8 mouse cellular contexts compared by ENCODE assay signal in the genomic region with DNA sequence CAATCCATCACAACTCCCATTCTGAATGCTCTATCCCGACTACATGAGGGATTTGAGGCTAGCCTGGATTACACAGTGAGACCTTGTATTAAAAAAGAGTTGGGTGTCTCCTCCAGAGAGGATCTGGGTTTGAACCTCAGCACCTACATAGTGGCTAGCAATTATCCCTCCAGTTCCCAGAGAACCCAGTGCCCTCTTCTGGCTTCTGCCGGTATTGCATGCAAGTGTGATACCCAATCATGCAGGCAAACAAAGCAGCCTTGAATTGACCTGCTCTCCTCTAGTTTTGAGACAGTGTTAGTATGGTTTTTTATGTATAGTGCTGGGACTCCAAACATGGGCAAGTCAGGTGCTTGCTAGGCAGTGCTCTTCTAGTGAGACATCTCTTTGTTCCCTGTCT. TPM values are rescaled to one million over a fixed set of nuclear protein-coding genes. Genes with fewer than 3 reads are reported as not detected.
DNase-seq lines count a peak whose midpoint lies in the region; ATAC-seq and TF ChIP-seq lines count a peak whose summit lies in the region.

No protein-coding gene starts in this region.

- H3K9me3 ChIP-seq in embryonic facial prominence, embryonic 13.5 days, result no peaks in the 10 kb centered on the region
- no peaks in the 10 kb centered on the region for H3K9me3 ChIP-seq in hindbrain, postnatal 0 days (ENCODE audit: low read length)
- no peaks in the 10 kb centered on the region for H3K9me3 ChIP-seq in stomach, embryonic 16.5 days (replicated peaks; ENCODE audit: control insufficient read depth, low read length)

- intact Hi-C loops in left cerebral cortex, postnatal 4 days (cut with DNase I), result no loop called here

- no peak overlapping the region; the same call in 1 of the 2 replicates for H3K4me3 ChIP-seq in embryonic facial prominence, embryonic 13.5 days
- no peak overlapping the region for H3K4me3 ChIP-seq in hindbrain, postnatal 0 days (ENCODE audit: low read length)
- H3K4me3 ChIP-seq in stomach, embryonic 16.5 days (replicated peaks; ENCODE audit: low read length), result no peak overlapping the region

- peak overlapping the region; percentile 89; the same call in 1 of the 2 replicates for H3K4me2 ChIP-seq in embryonic facial prominence, embryonic 13.5 days
- H3K4me2 ChIP-seq in hindbrain, postnatal 0 days (ENCODE audit: low read depth, low read length), result no peak overlapping the region
- H3K4me2 ChIP-seq in stomach, embryonic 16.5 days (ENCODE audit: low read depth, low read length), result peak overlapping the region; percentile 87

- WGBS in embryonic facial prominence, embryonic 13.5 days, result 7% methylated on average over 2 of the region's 2 CpGs
- WGBS in hindbrain, postnatal 0 days, result 6% methylated on average over 2 of the region's 2 CpGs
- 9% methylated on average over 2 of the region's 2 CpGs for WGBS in stomach, embryonic 16.5 days

- H3K36me3 ChIP-seq in embryonic facial prominence, embryonic 13.5 days, result peaks cover 10% of the 10 kb centered on the region; the same call in 1 of the 2 replicates
- no peaks in the 10 kb centered on the region for H3K36me3 ChIP-seq in hindbrain, postnatal 0 days (ENCODE audit: insufficient read depth, low read length)
- no peaks in the 10 kb centered on the region for H3K36me3 ChIP-seq in stomach, embryonic 16.5 days (ENCODE audit: control insufficient read depth, insufficient read depth, low read length)

- ATAC-seq in embryonic facial prominence, embryonic 13.5 days (ENCODE audit: insufficient number of reproducible peaks, insufficient read depth, low FRiP score, low TSS enrichment, low read depth), result no peak
- no peak for ATAC-seq in hindbrain, postnatal 0 days
- no peak for ATAC-seq in stomach, embryonic 16.5 days (ENCODE audit: insufficient read depth, low FRiP score)

- DNase-seq in frontal cortex, postnatal 36 days (ENCODE audit: low spot score in 2 of 2), result peak; percentile 52 to 58
- no peak for DNase-seq in frontal cortex, postnatal 10 days (ENCODE audit: low spot score in 2 of 2)
- DNase-seq in adrenal gland, adult 8-10 months, result peak; percentile 39
- peak; percentile 64 for DNase-seq in hindbrain, postnatal 0 days (ENCODE audit: low spot score)
- peak; percentile 82 for DNase-seq in left cerebral cortex, postnatal 4 days
- peak; percentile 35 to 68 for DNase-seq in monocyte, adult 2 months (ENCODE audit: low read depth in 1 of 2, low spot score in 2 of 2)

- H3K9ac ChIP-seq in embryonic facial prominence, embryonic 13.5 days, result no peak overlapping the region
- H3K9ac ChIP-seq in hindbrain, postnatal 0 days (replicated peaks; ENCODE audit: low read length), result no peak overlapping the region
- H3K9ac ChIP-seq in stomach, embryonic 16.5 days (ENCODE audit: low read length), result 0 out of 2 replicates have a peak overlapping the region, but pooled peaks have one; percentile 79

- H3K27me3 ChIP-seq in embryonic facial prominence, embryonic 13.5 days, result peaks cover 3% of the 10 kb centered on the region; the same call in 1 of the 2 replicates
- no peaks in the 10 kb centered on the region for H3K27me3 ChIP-seq in hindbrain, postnatal 0 days (ENCODE audit: insufficient read depth, low read length)
- no peaks in the 10 kb centered on the region for H3K27me3 ChIP-seq in stomach, embryonic 16.5 days (ENCODE audit: control insufficient read depth, insufficient read depth, low read length)

- peak; percentile 77 for TF ChIP-seq CTCF in hindbrain, postnatal 0 days (IDR thresholded peaks at IDR 0.05; ENCODE audit: low read depth)

- H3K4me1 ChIP-seq in embryonic facial prominence, embryonic 13.5 days, result peaks cover 39% of the 10 kb centered on the region
- peaks cover 4% of the 10 kb centered on the region; the same call in 1 of the 2 replicates for H3K4me1 ChIP-seq in hindbrain, postnatal 0 days (ENCODE audit: insufficient read depth, low read length)
- peaks cover 27% of the 10 kb centered on the region for H3K4me1 ChIP-seq in stomach, embryonic 16.5 days (ENCODE audit: control insufficient read depth, insufficient read depth, low read length)

- no peak overlapping the region for H3K27ac ChIP-seq in embryonic facial prominence, embryonic 13.5 days
- no peak overlapping the region for H3K27ac ChIP-seq in hindbrain, postnatal 0 days
- no peak overlapping the region for H3K27ac ChIP-seq in stomach, embryonic 16.5 days (ENCODE audit: low read length)

RNA-seq across cellular contexts. Expression of gene Tcf19, which starts 2.7 kb away (rescaled TPM):
- total RNA-seq in adrenal gland, adult 8-10 months (2022), result 1 to 10 TPM; 3.5 to 6.7 (median 4.8) TPM
- 74.1 and 78.2 TPM in 2 replicates for polyA plus RNA-seq in embryonic facial prominence, embryonic 13.5 days (2015; fragmentation: Nextera tagmentation; extraction: Ambion mirVana)
- total RNA-seq in hindbrain, postnatal 0 days (2014; rRNA removed), result 23.2 and 30.9 TPM in 2 replicates
- polyA plus RNA-seq in hindbrain, postnatal 0 days (2015; fragmentation: Nextera tagmentation; extraction: Ambion mirVana), result 16.6 and 18.2 TPM in 2 replicates
- total RNA-seq in left cerebral cortex, postnatal 4 days (2021), result 1 to 10 TPM; 7.2 to 9.3 TPM
- polyA plus RNA-seq in stomach, embryonic 16.5 days (2015; fragmentation: Nextera tagmentation; extraction: Ambion mirVana), result 79.6 and 83.1 TPM in 2 replicates

RNA-seq across cellular contexts. Expression of gene Cchcr1, which starts 3.0 kb away (rescaled TPM):
- 10 to 100 TPM in 3 of 4 experiments, 1 to 10 TPM in 1; 5.9 to 13.9 (median 12.9) TPM for total RNA-seq in adrenal gland, adult 8-10 months (2022)
- polyA plus RNA-seq in embryonic facial prominence, embryonic 13.5 days (2015; fragmentation: Nextera tagmentation; extraction: Ambion mirVana), result 23.2 and 24.2 TPM in 2 replicates
- total RNA-seq in hindbrain, postnatal 0 days (2014; rRNA removed), result 4.9 and 5.5 TPM in 2 replicates
- 4.5 and 4.8 TPM in 2 replicates for polyA plus RNA-seq in hindbrain, postnatal 0 days (2015; fragmentation: Nextera tagmentation; extraction: Ambion mirVana)
- total RNA-seq in left cerebral cortex, postnatal 4 days (2021), result 10 to 100 TPM; 13.6 TPM
- 17.5 and 19.4 TPM in 2 replicates for polyA plus RNA-seq in stomach, embryonic 16.5 days (2015; fragmentation: Nextera tagmentation; extraction: Ambion mirVana)

RNA-seq across cellular contexts. Expression of gene Pou5f1, which starts 8.1 kb away (rescaled TPM):
- under 1 TPM in 3 of 4 experiments, not detected in 1; 0.21 to 0.34 (median 0.23) TPM for total RNA-seq in adrenal gland, adult 8-10 months (2022)
- polyA plus RNA-seq in embryonic facial prominence, embryonic 13.5 days (2015; fragmentation: Nextera tagmentation; extraction: Ambion mirVana), result not detected in 2 replicates
- total RNA-seq in hindbrain, postnatal 0 days (2014; rRNA removed), result not detected in 2 replicates
- not detected in 2 replicates for polyA plus RNA-seq in hindbrain, postnatal 0 days (2015; fragmentation: Nextera tagmentation; extraction: Ambion mirVana)
- not detected for total RNA-seq in left cerebral cortex, postnatal 4 days (2021)
- not detected in 2 replicates for polyA plus RNA-seq in stomach, embryonic 16.5 days (2015; fragmentation: Nextera tagmentation; extraction: Ambion mirVana)

RNA-seq across cellular contexts. Expression of gene Psors1c2, which starts 19.1 kb away (rescaled TPM):
- total RNA-seq in adrenal gland, adult 8-10 months (2022), result not detected
- polyA plus RNA-seq in embryonic facial prominence, embryonic 13.5 days (2015; fragmentation: Nextera tagmentation; extraction: Ambion mirVana), result 1.5 and 1.9 TPM in 2 replicates
- 0.58 TPM in 1 of 2 replicates, not detected in the other for total RNA-seq in hindbrain, postnatal 0 days (2014; rRNA removed)
- 0.50 and 0.59 TPM in 2 replicates for polyA plus RNA-seq in hindbrain, postnatal 0 days (2015; fragmentation: Nextera tagmentation; extraction: Ambion mirVana)
- total RNA-seq in left cerebral cortex, postnatal 4 days (2021), result 1 to 10 TPM; 1.5 to 2.4 TPM
- 1.3 and 2.0 TPM in 2 replicates for polyA plus RNA-seq in stomach, embryonic 16.5 days (2015; fragmentation: Nextera tagmentation; extraction: Ambion mirVana)

RNA-seq across cellular contexts. Expression of gene Cdsn, which starts 38.0 kb away (rescaled TPM):
- 10 to 100 TPM in 1 of 4 experiments, 1 to 10 TPM in 2, under 1 TPM in 1; 0.17 to 12.1 (median 3.0) TPM for total RNA-seq in adrenal gland, adult 8-10 months (2022)
- polyA plus RNA-seq in embryonic facial prominence, embryonic 13.5 days (2015; fragmentation: Nextera tagmentation; extraction: Ambion mirVana), result 0.10 TPM in 1 of 2 replicates, not detected in the other
- 0.36 TPM in 1 of 2 replicates, not detected in the other for total RNA-seq in hindbrain, postnatal 0 days (2014; rRNA removed)
- polyA plus RNA-seq in hindbrain, postnatal 0 days (2015; fragmentation: Nextera tagmentation; extraction: Ambion mirVana), result 0.25 and 0.29 TPM in 2 replicates
- under 1 TPM; 0.26 to 0.36 TPM for total RNA-seq in left cerebral cortex, postnatal 4 days (2021)
- polyA plus RNA-seq in stomach, embryonic 16.5 days (2015; fragmentation: Nextera tagmentation; extraction: Ambion mirVana), result 7.7 and 24.9 TPM in 2 replicates

Comparison
In these comparisons a context has a peak if more than half of its experiments do, and no peak if none do; other contexts are left out.
1. DNase-seq: peak in frontal cortex, postnatal 36 days (2 of 2), adrenal gland, adult 8-10 months (single experiment), hindbrain, postnatal 0 days (single experiment), left cerebral cortex, postnatal 4 days (single experiment) and monocyte, adult 2 months (2 of 2); none in frontal cortex, postnatal 10 days (0 of 2).